Mouse (Mus musculus) liver, embryonic 12.5 days (tissue): Measurements from ENCODE around the gene Npl. TPM values are rescaled to one million over a fixed set of nuclear protein-coding genes. Genes with fewer than 3 reads are reported as not detected.
"Not testable (repeated sequence)": the region's sequence is repeated elsewhere in the genome, so short reads cannot be mapped to it uniquely, and the experiment has no call there.

Source experiments
- ATAC-seq: fragments of 200-750 bp; cut with Nextera tagmentation; 2 replicates; pipeline ENCODE4 v1.8.0; 2017; ENCODE audit warnings: moderate number of reproducible peaks, mild to moderate bottlenecking, moderate library complexity
- H3K27ac ChIP-seq: fragments of 300-500 bp; sonication (generic); 2 replicates; pipeline ENCODE4 v1.5.1; 2016; ENCODE audit warnings: mild to moderate bottlenecking
- H3K27me3 ChIP-seq: fragments of 300-500 bp; sonication (generic); replicated peaks from 2 replicates; pipeline ENCODE4 v1.6.1; 2016; ENCODE audit warnings: mild to moderate bottlenecking, moderate library complexity
- H3K36me3 ChIP-seq: fragments of 300-500 bp; sonication (generic); 2 replicates; pipeline ENCODE4 v1.6.1; 2016; ENCODE audit warnings: mild to moderate bottlenecking, moderate library complexity
- H3K4me1 ChIP-seq: fragments of 300-500 bp; sonication (generic); 2 replicates; pipeline ENCODE4 v1.6.1; 2016
- H3K4me2 ChIP-seq: fragments of 300-500 bp; sonication (generic); 2 replicates; pipeline ENCODE4 v1.6.1; 2016; ENCODE audit warnings: mild to moderate bottlenecking, moderate library complexity
- H3K4me3 ChIP-seq: fragments of 300-500 bp; sonication (generic); 2 replicates; pipeline ENCODE4 v1.5.1; 2016; ENCODE audit warnings: mild to moderate bottlenecking, moderate library complexity
- H3K9ac ChIP-seq: fragments of 300-500 bp; sonication (generic); 2 replicates; pipeline ENCODE4 v1.6.1; 2016; ENCODE audit warnings: mild to moderate bottlenecking, moderate library complexity
- H3K9me3 ChIP-seq: fragments of 300-500 bp; sonication (generic); replicated peaks from 2 replicates; pipeline ENCODE4 v1.6.1; 2016; ENCODE audit warnings: mild to moderate bottlenecking, moderate library complexity
- WGBS: fragments of 180-500 bp; shearing (Covaris S2); methylation state at CpG from one replicate; pipeline ENCODE4 v1.1.7; 2016; ENCODE audit not compliant: insufficient replicate concordance; 5-methylcytosine and 5-hydroxymethylcytosine counted together
- polyA plus RNA-seq: library from polyadenylated mRNA; unstranded; fragments of >200 nt; fragmentation: Nextera tagmentation; extraction: Ambion mirVana; gene quantifications from 2 replicates; pipeline ENCODE4 v1.2.1, GENCODE M21; 2016

The Npl gene
- polyA plus RNA-seq, 1 experiment from 2014 or later, result 9.5 TPM

DNA sequence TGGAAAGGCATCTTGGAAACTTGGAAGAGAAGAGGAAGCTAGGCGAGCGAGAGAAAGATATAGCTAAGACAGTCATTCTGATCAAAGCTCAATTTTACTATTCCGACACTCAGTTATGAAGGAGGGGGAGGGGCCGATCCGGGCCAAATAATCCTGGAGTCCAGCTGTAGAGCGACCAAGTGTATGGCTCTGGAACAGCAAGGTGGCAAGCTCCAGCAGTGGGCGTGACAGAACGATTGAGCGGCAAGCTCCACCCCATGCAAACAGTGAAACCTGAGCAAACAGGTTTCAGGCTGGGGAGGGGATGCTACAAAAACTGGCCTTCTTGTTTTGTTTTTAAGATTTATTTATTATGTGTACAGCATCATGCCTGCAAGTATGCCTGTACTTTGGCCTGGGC is 49.8 kb downstream of the Npl start:
- Histone ChIP-seq H3K27me3 (no peaks in the 10 kb centered on the region), H3K4me2 (no peak overlapping the region), H3K4me3 (no peak overlapping the region), H3K36me3 (no peaks in the 10 kb centered on the region), H3K4me1 (no peaks in the 10 kb centered on the region), H3K9ac (no peak overlapping the region), H3K27ac (no peak overlapping the region), H3K9me3 (no peaks in the 10 kb centered on the region)
- WGBS, result 77% methylated on average over 9 of the region's 9 CpGs
- no peak for ATAC-seq

DNA sequence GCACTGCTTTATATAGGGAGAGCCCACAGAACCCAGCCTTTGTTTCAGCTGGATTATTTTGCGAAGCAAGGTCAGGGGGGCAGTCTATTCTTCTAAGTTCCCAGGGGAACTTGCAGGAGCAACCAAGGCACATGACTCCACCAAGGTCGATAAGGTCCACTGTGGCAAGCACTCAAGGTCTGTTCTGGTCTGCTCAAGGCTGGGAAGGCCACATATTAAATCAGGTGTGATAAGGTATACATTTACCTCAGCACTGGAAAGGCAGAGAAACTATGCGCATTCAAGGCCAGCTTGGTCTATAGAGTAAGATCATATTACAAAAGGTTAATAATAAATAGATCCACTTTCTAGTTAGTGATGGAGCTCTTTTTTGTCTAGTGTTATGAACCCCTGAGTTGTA is 53.8 kb downstream of the Npl start:
- H3K4me1 ChIP-seq, result peaks cover 8% of the 10 kb centered on the region; the same call in 1 of the 2 replicates
- no peaks in the 10 kb centered on the region for H3K9me3 ChIP-seq
- H3K27me3 ChIP-seq, result no peaks in the 10 kb centered on the region
- H3K4me2 ChIP-seq, result no peak overlapping the region
- H3K9ac ChIP-seq, result no peak overlapping the region
- H3K27ac ChIP-seq, result no peak overlapping the region
- H3K36me3 ChIP-seq, result no peaks in the 10 kb centered on the region
- no peak for ATAC-seq
- 71% methylated on average over 3 of the region's 3 CpGs for WGBS
- no peak overlapping the region for H3K4me3 ChIP-seq

DNA sequence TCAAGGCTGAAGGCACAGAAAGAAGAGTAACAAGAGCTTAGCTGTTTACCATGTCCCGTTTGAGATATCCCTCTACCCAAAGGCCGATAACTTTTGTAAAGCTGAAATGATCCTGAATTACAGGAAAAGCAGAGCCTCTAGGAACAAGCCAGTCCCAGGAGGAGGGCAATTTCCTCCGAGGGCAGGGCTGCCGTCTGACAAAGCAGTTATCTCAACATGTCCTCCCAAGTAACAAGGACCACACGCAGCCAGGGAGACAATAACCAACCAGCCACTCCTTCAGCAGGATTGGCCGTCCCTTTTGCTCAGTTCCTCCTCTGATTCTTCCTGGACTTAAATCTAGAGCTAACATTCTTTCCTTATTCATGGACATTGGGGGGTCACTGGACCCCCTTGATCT is 55.9 kb downstream of the Npl start:
- Histone ChIP-seq H3K4me1 (peaks cover 8% of the 10 kb centered on the region; the same call in 1 of the 2 replicates), H3K4me3 (no peak overlapping the region), H3K9ac (no peak overlapping the region), H3K36me3 (no peaks in the 10 kb centered on the region), H3K4me2 (no peak overlapping the region), H3K27ac (no peak overlapping the region), H3K9me3 (no peaks in the 10 kb centered on the region), H3K27me3 (no peaks in the 10 kb centered on the region)
- 28% methylated on average over 6 of the region's 6 CpGs for WGBS
- ATAC-seq, result no peak

DNA sequence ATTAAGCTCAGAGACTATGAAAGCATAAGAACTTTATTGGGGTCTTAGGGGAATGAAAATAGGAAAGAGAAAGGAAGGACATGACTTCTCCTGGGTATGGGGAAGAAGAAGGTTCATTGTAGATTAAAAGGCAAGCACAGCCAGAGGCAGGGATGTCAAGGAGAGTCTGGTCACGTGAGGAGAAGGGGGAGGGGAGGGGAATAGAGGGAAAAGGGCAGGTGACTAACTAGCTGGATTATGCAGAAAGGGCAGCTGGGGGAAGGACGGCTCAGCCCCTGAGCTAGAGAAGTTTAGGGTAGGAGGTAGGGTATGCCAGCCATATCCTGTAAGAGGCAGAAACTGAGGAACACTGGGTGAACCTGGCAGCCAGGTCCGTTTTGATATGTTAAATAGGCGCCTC is 56.5 kb downstream of the Npl start:
- Histone ChIP-seq H3K4me3 (no peak overlapping the region), H3K27ac (no peak overlapping the region), H3K9me3 (no peaks in the 10 kb centered on the region), H3K36me3 (no peaks in the 10 kb centered on the region), H3K4me1 (peaks cover 8% of the 10 kb centered on the region; the same call in 1 of the 2 replicates), H3K4me2 (no peak overlapping the region), H3K9ac (no peak overlapping the region), H3K27me3 (no peaks in the 10 kb centered on the region)
- ATAC-seq, result no peak
- WGBS, result 31% methylated on average over 4 of the region's 4 CpGs

DNA sequence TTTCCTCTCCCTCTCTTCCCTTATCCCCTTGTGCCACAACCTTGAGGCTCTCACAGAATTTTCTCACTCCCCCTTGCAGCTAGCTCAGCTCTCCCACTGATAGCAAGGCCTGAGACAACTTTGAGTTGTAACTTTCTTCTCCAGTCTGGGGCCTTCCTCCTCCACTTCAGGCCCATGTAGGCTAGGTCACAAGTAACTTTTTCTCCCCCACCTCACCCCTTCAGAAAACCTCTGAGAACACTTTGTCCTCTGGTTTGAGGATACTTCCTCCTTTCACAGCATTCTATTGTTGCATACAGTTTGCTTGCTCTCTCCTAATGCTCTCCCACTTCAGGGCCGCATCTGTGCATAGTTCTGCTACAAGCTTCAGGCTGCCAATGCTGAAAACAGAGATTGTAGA is 58.0 kb downstream of the Npl start:
- 68% methylated on average over 1 of the region's 1 CpGs for WGBS
- ATAC-seq, result no peak
- no peak overlapping the region for H3K4me3 ChIP-seq
- H3K36me3 ChIP-seq, result no peaks in the 10 kb centered on the region
- H3K9me3 ChIP-seq, result no peaks in the 10 kb centered on the region
- peaks cover 14% of the 10 kb centered on the region; the same call in 1 of the 2 replicates for H3K4me1 ChIP-seq
- no peak overlapping the region for H3K27ac ChIP-seq
- H3K27me3 ChIP-seq, result no peaks in the 10 kb centered on the region
- no peak overlapping the region for H3K9ac ChIP-seq
- H3K4me2 ChIP-seq, result no peak overlapping the region

DNA sequence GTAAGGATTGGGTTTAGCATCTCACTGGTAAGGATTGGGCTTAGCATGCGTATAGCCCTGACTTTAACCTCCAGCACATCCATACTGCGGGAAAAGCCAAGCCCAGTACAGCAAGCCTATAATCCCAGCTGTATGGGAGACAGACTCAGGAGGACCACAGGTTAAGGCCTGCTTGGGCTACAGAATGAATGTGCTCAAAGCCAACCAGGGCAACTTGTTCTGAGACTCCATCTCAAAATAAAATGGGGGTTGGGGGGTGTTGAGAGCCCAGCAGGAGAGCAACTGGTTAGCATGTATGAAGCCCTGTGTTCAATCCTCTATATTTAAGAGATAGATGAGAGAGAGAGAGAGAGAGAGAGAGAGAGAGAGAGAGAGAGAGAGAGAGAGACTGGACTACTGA is 58.5 kb downstream of the Npl start:
- no peak overlapping the region for H3K4me3 ChIP-seq
- WGBS, result 82% methylated on average over 2 of the region's 2 CpGs
- H3K4me2 ChIP-seq, result no peak overlapping the region
- no peaks in the 10 kb centered on the region for H3K27me3 ChIP-seq
- no peaks in the 10 kb centered on the region for H3K9me3 ChIP-seq
- H3K4me1 ChIP-seq, result peaks cover 15% of the 10 kb centered on the region
- no peak overlapping the region for H3K27ac ChIP-seq
- no peak overlapping the region for H3K9ac ChIP-seq
- no peaks in the 10 kb centered on the region for H3K36me3 ChIP-seq
- no peak for ATAC-seq

- no peak overlapping the region for H3K4me2 ChIP-seq
- H3K36me3 ChIP-seq, result peaks cover 2% of the 10 kb centered on the region; the same call in 1 of the 2 replicates
- peaks cover 29% of the 10 kb centered on the region for H3K4me1 ChIP-seq
- 83% methylated on average over 4 of the region's 4 CpGs for WGBS
- no peak overlapping the region for H3K4me3 ChIP-seq
- no peaks in the 10 kb centered on the region for H3K27me3 ChIP-seq
- no peak for ATAC-seq
- no peaks in the 10 kb centered on the region for H3K9me3 ChIP-seq
- H3K27ac ChIP-seq, result no peak overlapping the region
- no peak overlapping the region for H3K9ac ChIP-seq
Observed at GRCm38 (mm10) chr1:153489963-153490362, 59.9 kb downstream of the Npl start.

- H3K4me2 ChIP-seq, result no peak overlapping the region
- H3K27me3 ChIP-seq, result no peaks in the 10 kb centered on the region
- H3K9ac ChIP-seq, result no peak overlapping the region
- H3K4me3 ChIP-seq, result no peak overlapping the region
- H3K36me3 ChIP-seq, result peaks cover 6% of the 10 kb centered on the region; the same call in 1 of the 2 replicates
- no peak overlapping the region for H3K27ac ChIP-seq
- H3K4me1 ChIP-seq, result peaks cover 33% of the 10 kb centered on the region
- no peak for ATAC-seq
- no peaks in the 10 kb centered on the region for H3K9me3 ChIP-seq
- 42% methylated on average over 2 of the region's 2 CpGs for WGBS
Observed at GRCm38 (mm10) chr1:153489540-153489939, 60.3 kb downstream of the Npl start.

GRCm38 (mm10) chr1:153489132-153489531 is 60.7 kb downstream of the Npl start:
- WGBS, result 31% methylated on average over 7 of the region's 7 CpGs
- peaks cover 38% of the 10 kb centered on the region for H3K4me1 ChIP-seq
- no peak for ATAC-seq
- no peak overlapping the region for H3K4me3 ChIP-seq
- no peak overlapping the region for H3K4me2 ChIP-seq
- no peak overlapping the region for H3K27ac ChIP-seq
- no peaks in the 10 kb centered on the region for H3K27me3 ChIP-seq
- peak overlapping the region; percentile 15; the same call in 1 of the 2 replicates for H3K9ac ChIP-seq
- no peaks in the 10 kb centered on the region for H3K9me3 ChIP-seq
- peaks cover 10% of the 10 kb centered on the region; the same call in 1 of the 2 replicates for H3K36me3 ChIP-seq

DNA sequence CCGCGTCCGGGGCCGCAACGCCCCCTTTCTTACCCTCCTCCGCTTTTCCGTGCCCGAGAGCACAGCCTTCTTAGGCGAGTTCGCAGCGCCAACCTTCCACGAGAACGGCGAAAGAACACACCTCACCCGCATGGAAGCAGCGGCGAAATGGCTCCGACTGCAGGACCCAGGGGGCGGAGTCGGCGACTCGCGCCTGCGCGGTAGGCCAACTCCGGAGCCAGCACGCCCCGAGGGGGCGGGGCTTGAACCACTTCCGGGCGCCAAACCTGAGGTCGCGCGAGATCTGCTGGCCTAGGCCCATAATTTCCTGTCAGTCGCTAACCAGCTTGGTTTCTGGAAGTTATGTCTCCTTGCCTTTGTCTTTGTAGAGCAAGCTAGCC is 62.4 kb downstream of the Npl start, which contains the start of gene Dhx9:
Gene Dhx9 (minus strand): TSS at position 161 of the 380 bp plus-strand sequence.
- ATAC-seq, result peak; percentile 87
- H3K9ac ChIP-seq, result peak within 1 kb of the TSS; percentile 98
- no peaks in the 10 kb centered on the region for H3K27me3 ChIP-seq
- WGBS, result 0% methylated on average over 34 of the region's 35 CpGs
- peak within 1 kb of the TSS; percentile 89 for H3K4me2 ChIP-seq
- peaks cover 24% of the 10 kb centered on the region for H3K36me3 ChIP-seq
- peak within 1 kb of the TSS; percentile 89 for H3K27ac ChIP-seq
- no peaks in the 10 kb centered on the region for H3K9me3 ChIP-seq
- H3K4me3 ChIP-seq, result peak within 1 kb of the TSS; percentile 100
- H3K4me1 ChIP-seq, result peaks cover 31% of the 10 kb centered on the region

DNA sequence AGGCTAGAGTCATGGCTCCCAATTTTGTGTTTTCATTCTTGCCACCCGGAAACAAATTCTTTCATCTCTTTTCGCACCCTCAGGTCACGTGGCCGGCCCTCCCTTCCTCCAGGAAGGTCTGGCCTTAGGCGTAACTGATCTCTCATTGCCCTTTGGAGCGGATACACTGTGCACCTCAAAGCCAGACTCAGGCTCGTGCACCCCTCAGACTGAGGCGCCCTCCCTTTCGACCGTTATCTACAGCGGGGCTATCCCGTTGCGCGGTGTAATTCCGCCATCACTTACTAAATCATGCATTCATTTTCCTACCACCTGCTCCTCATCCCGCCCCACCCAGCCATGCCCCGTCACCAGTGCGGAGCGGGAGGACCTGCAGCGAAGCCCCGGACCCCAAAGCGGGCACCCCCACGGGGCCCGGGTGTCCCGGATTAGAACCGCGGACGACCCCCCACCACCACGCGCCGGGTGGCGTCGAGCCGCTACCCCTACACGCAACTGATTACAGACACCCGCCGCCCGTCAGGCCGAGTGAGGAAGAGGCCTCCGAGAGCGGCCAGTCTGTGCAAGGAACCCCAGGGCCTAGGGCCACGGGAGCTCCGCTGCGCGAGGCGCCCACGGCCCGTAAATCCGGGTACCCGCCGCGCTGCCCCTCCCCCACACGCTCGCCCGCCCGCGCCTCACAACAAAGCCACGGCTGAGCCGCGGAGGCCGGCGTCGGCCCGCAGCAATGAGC is 62.9 kb downstream of the Npl start:
- Histone ChIP-seq H3K36me3 (peaks cover 29% of the 10 kb centered on the region), H3K27ac (peak overlapping the region; percentile 89), H3K9ac (peak overlapping the region; percentile 98), H3K9me3 (no peaks in the 10 kb centered on the region), H3K4me2 (peak overlapping the region; percentile 89), H3K27me3 (no peaks in the 10 kb centered on the region), H3K4me3 (peak overlapping the region; percentile 100), H3K4me1 (peaks cover 31% of the 10 kb centered on the region)
- under 1% methylated on average over 56 of the region's 64 CpGs for WGBS
- ATAC-seq, result peak; percentile 72

GRCm38 (mm10) chr1:153486120-153486519 is 63.7 kb downstream of the Npl start:
- not testable (repeated sequence) for H3K9me3 ChIP-seq, ATAC-seq, H3K27me3 ChIP-seq
- Histone ChIP-seq H3K4me1 (peaks cover 31% of the 10 kb centered on the region), H3K4me2 (peak overlapping the region; percentile 89), H3K9ac (peak overlapping the region; percentile 98), H3K27ac (peak overlapping the region; percentile 89), H3K36me3 (peaks cover 37% of the 10 kb centered on the region), H3K4me3 (peak overlapping the region; percentile 100)
- 5% methylated on average over 6 of the region's 6 CpGs for WGBS
